8 mouse cellular contexts compared by ENCODE assay signal in the genomic region with DNA sequence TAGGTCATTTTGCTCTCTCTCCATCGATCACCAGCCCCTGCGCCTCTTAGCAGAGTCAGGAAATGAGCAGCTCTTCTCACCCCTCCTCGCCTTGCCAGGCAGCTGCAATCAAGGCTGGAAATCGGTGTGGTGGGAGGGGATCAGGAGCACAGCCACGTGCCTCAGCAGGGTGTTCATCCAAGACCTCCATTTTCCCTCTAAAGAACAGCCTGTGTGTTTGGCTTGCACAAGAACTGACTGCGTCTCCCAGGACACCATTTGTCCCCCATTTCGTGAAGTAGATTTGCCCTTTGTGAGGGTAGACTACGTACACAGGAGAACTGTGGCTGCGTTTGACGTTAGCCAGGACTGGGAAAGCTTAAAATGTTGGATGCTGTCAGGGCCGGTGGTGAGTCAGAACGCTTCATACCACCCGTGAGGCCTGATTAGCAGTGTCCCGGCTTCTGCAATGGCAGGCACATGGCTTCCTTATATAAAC. TPM values are rescaled to one million over a fixed set of nuclear protein-coding genes. Genes with fewer than 3 reads are reported as not detected.
A peak's percentile ranks its signal among the peaks of the same experiment; 100 is the strongest.
DNase-seq lines count a peak whose midpoint lies in the region; TF ChIP-seq lines count a peak whose summit lies in the region.

No protein-coding gene starts in this region.

- intact Hi-C loops in left cerebral cortex, adult 2 months (cut with DNase I), result no loop called here
- intact Hi-C loops in left cerebral cortex, postnatal 10 days (cut with DNase I), result no loop called here

- peaks cover 64% of the 10 kb centered on the region for H3K4me1 ChIP-seq in bone marrow macrophage, adult 2 months (ENCODE audit: control insufficient read depth, insufficient read depth, low read length)

- no peak for TF ChIP-seq CTCF in left cerebral cortex, adult 2 months (IDR thresholded peaks at IDR 0.05)
- TF ChIP-seq CTCF in bone marrow macrophage, adult 2 months (IDR thresholded peaks at IDR 0.05; ENCODE audit: low read depth, low read length), result no peak; the same call in 1 of the 2 replicates

- H3K27ac ChIP-seq in left cerebral cortex, adult 2 months, result peak overlapping the region; percentile 53
- H3K27ac ChIP-seq in bone marrow macrophage, adult 2 months (ENCODE audit: insufficient read depth, low read depth, low read length), result peak overlapping the region; percentile 28; the same call in 1 of the 2 replicates

- H3K4me3 ChIP-seq in left cerebral cortex, adult 2 months, result no peak overlapping the region
- H3K4me3 ChIP-seq in bone marrow macrophage, adult 2 months (ENCODE audit: insufficient read depth, low read length), result no peak overlapping the region

- no peak for TF ChIP-seq POLR2A in bone marrow macrophage, adult 2 months (IDR thresholded peaks at IDR 0.05; ENCODE audit: borderline replicate concordance, low read depth, low read length)

- peak in 1 of 2 experiments; percentile 43 for DNase-seq in left cerebral cortex, adult 2 months (ENCODE audit: extremely low spot score in 1 of 2, low spot score in 2 of 2)
- DNase-seq in left cerebral cortex, postnatal 10 days (ENCODE audit: extremely low spot score in 1 of 2, low spot score in 2 of 2), result no peak
- DNase-seq in heart, adult 9 months (ENCODE audit: low spot score in 2 of 2), result peak; percentile 74 to 76
- DNase-seq in layer of hippocampus, postnatal 10 days (ENCODE audit: low spot score in 2 of 2), result peak; percentile 55
- peak; percentile 45 for DNase-seq in mesoderm, embryonic 11.5 days (ENCODE audit: low read depth, low spot score)
- peak; percentile 43 for DNase-seq in telencephalon, adult 2 months (ENCODE audit: low read depth, low spot score)
- DNase-seq in frontal cortex, postnatal 25 days (ENCODE audit: low spot score in 2 of 2), result no peak

RNA-seq across cellular contexts. Expression of gene Bag3, which starts 6.2 kb away (rescaled TPM):
- total RNA-seq in left cerebral cortex, adult 2 months (2021), result 1 to 10 TPM; 7.8 to 8.0 TPM
- total RNA-seq in left cerebral cortex, postnatal 10 days (2021), result 1 to 10 TPM; 4.6 to 4.9 TPM
- 23.5 and 25.4 TPM in 2 replicates for polyA plus RNA-seq in bone marrow macrophage, adult 2 months (2012; ENCODE audit: insufficient read depth, insufficient read length, missing spikeins)
- 1 to 10 TPM; 7.1 to 7.8 TPM for total RNA-seq in layer of hippocampus, postnatal 10 days (2021)

Comparison
In these comparisons a context has a peak if more than half of its experiments do, and no peak if none do; other contexts are left out.
1. DNase-seq: peak in heart, adult 9 months (2 of 2), layer of hippocampus, postnatal 10 days (2 of 2), mesoderm, embryonic 11.5 days (single experiment) and telencephalon, adult 2 months (single experiment); none in left cerebral cortex, postnatal 10 days (0 of 2) and frontal cortex, postnatal 25 days (0 of 2).